Mouse (Mus musculus): ENCODE measurements at regions not wholly inside any gene's neighbourhood (a gene's known extent, or its start where the extent isn't known, plus 50 kb on each side); places are given as distances from the start of the nearest gene placed in this dataset.
A peak's percentile ranks its signal among the peaks of the same experiment; 100 is the strongest.

GRCm38 (mm10) chr3:119938425-119938824 is 154.2 kb upstream of the Ptbp2 start:
- no peak overlapping the region for H3K4me2 ChIP-seq (replicated peaks; ENCODE audit: low read depth, low read length, severe bottlenecking)
- no peak for ATAC-seq (ENCODE audit: low FRiP score, low read depth)
- 62% methylated on average over 6 of the region's 6 CpGs for WGBS
- no peak for TF ChIP-seq POLR2A (IDR thresholded peaks at IDR 0.05; ENCODE audit: borderline replicate concordance, extremely low read depth, insufficient read depth, insufficient read length)
- DNase-seq (ENCODE audit: low spot score) = no peak
- no peak overlapping the region for H3K4me3 ChIP-seq (replicated peaks; ENCODE audit: low read length)
- no peaks in the 10 kb centered on the region for H3K9me3 ChIP-seq (ENCODE audit: control insufficient read depth, low read length)
- no peak overlapping the region for H3K27ac ChIP-seq (replicated peaks; ENCODE audit: low read depth, low read length)
- H3K4me1 ChIP-seq (ENCODE audit: control insufficient read depth, insufficient read depth, low read length) = no peaks in the 10 kb centered on the region
- no peaks in the 10 kb centered on the region for H3K27me3 ChIP-seq (ENCODE audit: control insufficient read depth, insufficient read depth, low read length)
- H3K9ac ChIP-seq (ENCODE audit: low read depth, low read length, severe bottlenecking) = no peak overlapping the region
- no peaks in the 10 kb centered on the region for H3K36me3 ChIP-seq (ENCODE audit: control insufficient read depth, insufficient read depth, low read length)

- no peak overlapping the region for H3K4me3 ChIP-seq (replicated peaks; ENCODE audit: low read length)
- WGBS = 94% methylated on average over 1 of the region's 1 CpGs
- no peaks in the 10 kb centered on the region for H3K36me3 ChIP-seq (ENCODE audit: control insufficient read depth, insufficient read depth, low read length)
- H3K9me3 ChIP-seq (ENCODE audit: control insufficient read depth, low read length) = no peaks in the 10 kb centered on the region
- H3K4me2 ChIP-seq (replicated peaks; ENCODE audit: low read depth, low read length, severe bottlenecking) = no peak overlapping the region
- no peak for DNase-seq (ENCODE audit: low spot score)
- no peaks in the 10 kb centered on the region for H3K27me3 ChIP-seq (ENCODE audit: control insufficient read depth, insufficient read depth, low read length)
- TF ChIP-seq POLR2A (IDR thresholded peaks at IDR 0.05; ENCODE audit: borderline replicate concordance, extremely low read depth, insufficient read depth, insufficient read length) = no peak
- no peak for ATAC-seq (ENCODE audit: low FRiP score, low read depth)
- no peaks in the 10 kb centered on the region for H3K4me1 ChIP-seq (ENCODE audit: control insufficient read depth, insufficient read depth, low read length)
- no peak overlapping the region for H3K27ac ChIP-seq (replicated peaks; ENCODE audit: low read depth, low read length)
- no peak overlapping the region for H3K9ac ChIP-seq (ENCODE audit: low read depth, low read length, severe bottlenecking)
Measured at GRCm38 (mm10) chr3:119936526-119936925, 152.3 kb upstream of the Ptbp2 start.

DNA sequence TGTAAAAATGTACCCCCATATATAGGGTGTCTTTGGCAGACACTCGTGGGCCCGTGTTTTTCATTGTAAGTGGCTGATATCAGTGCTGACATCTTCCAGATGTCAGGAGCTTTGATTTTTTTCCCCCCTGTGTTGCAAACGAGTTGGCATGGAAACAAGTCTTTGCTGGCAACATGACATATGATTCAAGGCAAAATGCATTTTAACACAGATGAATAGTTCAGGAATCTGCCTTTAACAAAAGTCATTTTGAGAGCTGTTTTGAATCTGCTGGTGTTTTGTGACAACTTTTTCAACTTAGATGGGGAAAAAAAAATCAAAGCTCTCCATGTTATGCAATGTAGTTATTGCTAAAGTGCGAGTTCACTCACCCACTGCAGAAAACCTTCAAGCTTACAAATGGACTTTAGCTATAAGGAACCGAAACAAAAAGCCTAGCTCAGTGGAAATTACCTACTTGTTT is 148.8 kb upstream of the Ptbp2 start:
- ATAC-seq (ENCODE audit: low FRiP score, low read depth) (peak; percentile 34; the same call in 1 of the 2 replicates), DNase-seq (ENCODE audit: low spot score) (peak; percentile 69)
- H3K36me3 ChIP-seq (ENCODE audit: control insufficient read depth, insufficient read depth, low read length) = no peaks in the 10 kb centered on the region
- H3K9ac ChIP-seq (ENCODE audit: low read depth, low read length, severe bottlenecking) = no peak overlapping the region
- no peaks in the 10 kb centered on the region for H3K4me1 ChIP-seq (ENCODE audit: control insufficient read depth, insufficient read depth, low read length)
- H3K4me2 ChIP-seq (replicated peaks; ENCODE audit: low read depth, low read length, severe bottlenecking) = no peak overlapping the region
- H3K27ac ChIP-seq (replicated peaks; ENCODE audit: low read depth, low read length) = 0 out of 2 replicates have a peak overlapping the region, but pooled peaks have one; percentile 3
- H3K27me3 ChIP-seq (ENCODE audit: control insufficient read depth, insufficient read depth, low read length) = no peaks in the 10 kb centered on the region
- TF ChIP-seq POLR2A (IDR thresholded peaks at IDR 0.05; ENCODE audit: borderline replicate concordance, extremely low read depth, insufficient read depth, insufficient read length) = no peak
- no peaks in the 10 kb centered on the region for H3K9me3 ChIP-seq (ENCODE audit: control insufficient read depth, low read length)
- WGBS = 23% methylated on average over 5 of the region's 5 CpGs
- H3K4me3 ChIP-seq (replicated peaks; ENCODE audit: low read length) = no peak overlapping the region

- Histone ChIP-seq H3K27ac (replicated peaks; ENCODE audit: low read depth, low read length) (no peak overlapping the region), H3K9ac (ENCODE audit: low read depth, low read length, severe bottlenecking) (no peak overlapping the region), H3K4me3 (replicated peaks; ENCODE audit: low read length) (no peak overlapping the region), H3K27me3 (ENCODE audit: control insufficient read depth, insufficient read depth, low read length) (no peaks in the 10 kb centered on the region), H3K36me3 (ENCODE audit: control insufficient read depth, insufficient read depth, low read length) (no peaks in the 10 kb centered on the region), H3K4me2 (replicated peaks; ENCODE audit: low read depth, low read length, severe bottlenecking) (no peak overlapping the region), H3K9me3 (ENCODE audit: control insufficient read depth, low read length) (no peaks in the 10 kb centered on the region), H3K4me1 (ENCODE audit: control insufficient read depth, insufficient read depth, low read length) (no peaks in the 10 kb centered on the region)
- TF ChIP-seq POLR2A (IDR thresholded peaks at IDR 0.05; ENCODE audit: borderline replicate concordance, extremely low read depth, insufficient read depth, insufficient read length) = no peak
- 82% methylated on average over 2 of the region's 2 CpGs for WGBS
- DNase-seq (ENCODE audit: low spot score) (no peak), ATAC-seq (ENCODE audit: low FRiP score, low read depth) (no peak)
Measured at GRCm38 (mm10) chr3:119928281-119928680, 144.0 kb upstream of the Ptbp2 start.

GRCm38 (mm10) chr3:119919501-119920141 is 135.4 kb upstream of the Ptbp2 start:
- Histone ChIP-seq H3K27me3 (ENCODE audit: control insufficient read depth, insufficient read depth, low read length) (no peaks in the 10 kb centered on the region), H3K9me3 (ENCODE audit: control insufficient read depth, low read length) (no peaks in the 10 kb centered on the region), H3K27ac (replicated peaks; ENCODE audit: low read depth, low read length) (no peak overlapping the region), H3K36me3 (ENCODE audit: control insufficient read depth, insufficient read depth, low read length) (no peaks in the 10 kb centered on the region), H3K4me2 (replicated peaks; ENCODE audit: low read depth, low read length, severe bottlenecking) (no peak overlapping the region), H3K4me1 (ENCODE audit: control insufficient read depth, insufficient read depth, low read length) (no peaks in the 10 kb centered on the region), H3K9ac (ENCODE audit: low read depth, low read length, severe bottlenecking) (no peak overlapping the region), H3K4me3 (replicated peaks; ENCODE audit: low read length) (no peak overlapping the region)
- 71% methylated on average over 4 of the region's 4 CpGs for WGBS
- ATAC-seq (ENCODE audit: low FRiP score, low read depth) = no peak
- TF ChIP-seq POLR2A (IDR thresholded peaks at IDR 0.05; ENCODE audit: borderline replicate concordance, extremely low read depth, insufficient read depth, insufficient read length) = no peak
- DNase-seq (ENCODE audit: low spot score) = no peak

Measured in limb, embryonic 14.5 days (tissue).